Mouse (Mus musculus) cerebellum, adult 2 months (tissue): ENCODE results near the gene Dpysl5.

ENCODE experiments used
- CTCF ChIP-seq: fragments of 200-500 bp; IDR thresholded peaks from 2 replicates; pipeline ENCODE4 v1.5.1; 2011; ENCODE audit warnings: low read depth, mild to moderate bottlenecking, control low read depth, low read length, moderate library complexity, borderline replicate concordance; ENCODE audit not compliant: insufficient read depth
- POLR2A ChIP-seq: fragments of 200-500 bp; IDR thresholded peaks from 2 replicates; pipeline ENCODE4 v1.6.1; 2011; ENCODE audit warnings: low read length, control low read depth, borderline replicate concordance; ENCODE audit not compliant: insufficient read depth

- no peak for TF ChIP-seq CTCF
- TF ChIP-seq POLR2A, result no peak
Measured at GRCm38 (mm10) chr5:30841896-30842295, 130.5 kb downstream of the Dpysl5 start.
